Mouse (Mus musculus): ENCODE data around the gene Fam136a. TPM values are rescaled to one million over a fixed set of nuclear protein-coding genes. Genes with fewer than 3 reads are reported as not detected.

Fam136a gene
- total RNA-seq, 2 experiments from 2014 or later: 40.9 to 74.9 TPM

Other genes with a start within 250 kb of the Fam136a start
- 0.81 and 3.9 TPM in 2 replicates for gene Tgfa, start 170.4 kb upstream of the Fam136a start, total RNA-seq (2014; fragmentation: Nextera tagmentation)
- 0.38 and 2.3 TPM in 2 replicates for gene Tgfa, start 170.4 kb upstream of the Fam136a start, total RNA-seq (2017)
- 665 and 676 TPM in 2 replicates for gene Snrpg, start 5.7 kb downstream of the Fam136a start, total RNA-seq (2014; fragmentation: Nextera tagmentation)
- 44.6 and 66.9 TPM in 2 replicates for gene Snrpg, start 5.7 kb downstream of the Fam136a start, total RNA-seq (2017)
- gene Pcyox1, start 31.5 kb downstream of the Fam136a start, total RNA-seq (2014; fragmentation: Nextera tagmentation): 14.1 and 15.5 TPM in 2 replicates
- gene Pcyox1, start 31.5 kb downstream of the Fam136a start, total RNA-seq (2017): 34.3 and 40.4 TPM in 2 replicates
- 92.4 and 94.8 TPM in 2 replicates for gene Tia1, start 38.6 kb downstream of the Fam136a start, total RNA-seq (2014; fragmentation: Nextera tagmentation)
- gene Tia1, start 38.6 kb downstream of the Fam136a start, total RNA-seq (2017): 42.8 and 85.8 TPM in 2 replicates
- gene Gm44790, start 61.0 kb downstream of the Fam136a start, total RNA-seq (2014; fragmentation: Nextera tagmentation): not detected in 2 replicates
- 4.9 TPM in 1 of 2 replicates, not detected in the other for gene Gm44790, start 61.0 kb downstream of the Fam136a start, total RNA-seq (2017)
- gene C87436, start 72.7 kb downstream of the Fam136a start, total RNA-seq (2014; fragmentation: Nextera tagmentation): 29.8 and 33.8 TPM in 2 replicates
- gene C87436, start 72.7 kb downstream of the Fam136a start, total RNA-seq (2017): 12.4 and 21.9 TPM in 2 replicates
- 289 and 315 TPM in 2 replicates for gene Pcbp1, start 160.7 kb downstream of the Fam136a start, total RNA-seq (2014; fragmentation: Nextera tagmentation)
- gene Pcbp1, start 160.7 kb downstream of the Fam136a start, total RNA-seq (2017): 118 and 123 TPM in 2 replicates